Mouse (Mus musculus) brown adipose tissue, adult 24 weeks (tissue): ENCODE data around the gene Galnt16. TPM values are rescaled to one million over a fixed set of nuclear protein-coding genes. Genes with fewer than 3 reads are reported as not detected.

ENCODE experiments used
- H3K27ac ChIP-seq: fragments of 200-500 bp; replicated peaks from 2 replicates; pipeline ENCODE4 v1.5.1; 2012; ENCODE audit warnings: low read depth, mild to moderate bottlenecking, low read length
- H3K4me1 ChIP-seq: fragments of 200-500 bp; 2 replicates; pipeline ENCODE4 v1.6.1; 2012; ENCODE audit warnings: low read length, mixed read lengths; ENCODE audit not compliant: control insufficient read depth, insufficient read depth, insufficient read length
- H3K4me3 ChIP-seq: fragments of 200-500 bp; 2 replicates; pipeline ENCODE4 v1.5.1; 2012; ENCODE audit warnings: low read depth, mild to moderate bottlenecking, low read length, moderate library complexity; ENCODE audit not compliant: insufficient read depth
- polyA plus RNA-seq: library from polyadenylated mRNA; stranded (reverse); fragments of >200 nt; gene quantifications from 2 replicates; pipeline ENCODE4 v1.2.4, GENCODE M21; 2012; ENCODE audit not compliant: missing spikeins, insufficient read depth, insufficient read length

The Galnt16 gene
- polyA plus RNA-seq, 1 experiment: 4.1 TPM

- H3K4me1 ChIP-seq: peaks cover 13% of the 10 kb centered on the region
- no peak overlapping the region for H3K4me3 ChIP-seq
- H3K27ac ChIP-seq: no peak overlapping the region
Observed at GRCm38 (mm10) chr12:80646377-80646776, 128.3 kb downstream of the Galnt16 start.

GRCm38 (mm10) chr12:80653951-80654658, 136.0 kb downstream of the Galnt16 start:
- Histone ChIP-seq H3K27ac (no peak overlapping the region), H3K4me3 (no peak overlapping the region), H3K4me1 (peaks cover 5% of the 10 kb centered on the region; the same call in 1 of the 2 replicates)

- no peak overlapping the region for H3K27ac ChIP-seq
- no peak overlapping the region for H3K4me3 ChIP-seq
- peaks cover 5% of the 10 kb centered on the region; the same call in 1 of the 2 replicates for H3K4me1 ChIP-seq
Observed at GRCm38 (mm10) chr12:80654659-80655025, 136.6 kb downstream of the Galnt16 start.

GRCm38 (mm10) chr12:80658661-80659060, 140.6 kb downstream of the Galnt16 start:
- Histone ChIP-seq H3K27ac (no peak overlapping the region), H3K4me1 (peaks cover 5% of the 10 kb centered on the region; the same call in 1 of the 2 replicates), H3K4me3 (no peak overlapping the region)

GRCm38 (mm10) chr12:80662322-80662721, 144.2 kb downstream of the Galnt16 start:
- Histone ChIP-seq H3K4me3 (no peak overlapping the region), H3K4me1 (no peaks in the 10 kb centered on the region; the same call in 1 of the 2 replicates), H3K27ac (no peak overlapping the region)

GRCm38 (mm10) chr12:80663935-80664334, 145.9 kb downstream of the Galnt16 start:
- no peak overlapping the region for H3K27ac ChIP-seq
- no peaks in the 10 kb centered on the region; the same call in 1 of the 2 replicates for H3K4me1 ChIP-seq
- H3K4me3 ChIP-seq: no peak overlapping the region

- H3K27ac ChIP-seq: no peak overlapping the region
- H3K4me3 ChIP-seq: no peak overlapping the region
Observed at GRCm38 (mm10) chr12:80668391-80668790, 150.3 kb downstream of the Galnt16 start.

GRCm38 (mm10) chr12:80673170-80673569, 155.1 kb downstream of the Galnt16 start:
- H3K27ac ChIP-seq: no peak overlapping the region
- no peak overlapping the region for H3K4me3 ChIP-seq
- no peaks in the 10 kb centered on the region for H3K4me1 ChIP-seq

More at GRCm38 (mm10) chr12:80668391-80668790, 150.3 kb downstream of the Galnt16 start:
- H3K4me1 ChIP-seq: no peaks in the 10 kb centered on the region

Other genes with a start within 250 kb of the Galnt16 start
- 7.7 and 15.5 TPM in 2 replicates for gene Dcaf5, start 81.7 kb upstream of the Galnt16 start, polyA plus RNA-seq
- 8.7 and 11.4 TPM in 2 replicates for gene Exd2, start 55.2 kb upstream of the Galnt16 start, polyA plus RNA-seq
- 16.8 and 20.8 TPM in 2 replicates for gene Slc39a9, start 125.6 kb downstream of the Galnt16 start, polyA plus RNA-seq
- 21.9 and 23.5 TPM in 2 replicates for gene Erh, start 126.1 kb downstream of the Galnt16 start, polyA plus RNA-seq
- gene Plekhd1, start 174.3 kb downstream of the Galnt16 start, polyA plus RNA-seq: not detected in 2 replicates
- gene Ccdc177, start 242.4 kb downstream of the Galnt16 start, polyA plus RNA-seq: not detected in 2 replicates